Mouse (Mus musculus): Measurements from ENCODE around the gene Socs2. TPM values are rescaled to one million over a fixed set of nuclear protein-coding genes. Genes with fewer than 3 reads are reported as not detected.

The Socs2 gene
- polyA plus RNA-seq, 1 experiment from 2014 or later, result 61.3 TPM

DNA sequence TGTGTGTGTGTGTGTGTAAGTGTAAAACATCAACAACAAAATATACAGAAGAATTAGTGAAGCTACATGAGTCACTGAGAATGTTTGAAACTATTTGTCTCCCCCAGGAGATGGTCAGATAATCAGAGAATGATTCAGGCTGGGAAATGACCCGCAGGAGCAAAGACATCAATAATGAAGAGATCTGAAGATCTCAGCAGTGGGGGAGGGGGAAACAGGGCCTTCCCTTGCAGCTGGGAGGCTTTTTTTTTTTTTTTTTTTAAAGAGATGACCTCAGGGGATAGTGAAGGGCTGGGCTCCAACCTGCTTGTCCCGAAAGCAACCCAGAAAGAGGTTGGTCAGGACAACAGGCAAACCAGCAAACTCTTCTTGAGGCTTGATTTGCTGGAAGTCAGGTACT, 54.7 kb downstream of the Socs2 start:
- no peak for ATAC-seq (ENCODE audit: insufficient number of reproducible peaks, insufficient read depth, low FRiP score, low TSS enrichment, low read depth)
- Histone ChIP-seq H3K4me3 (replicated peaks) (no peak overlapping the region), H3K27ac (no peak overlapping the region), H3K36me3 (no peaks in the 10 kb centered on the region), H3K9ac (replicated peaks) (no peak overlapping the region), H3K4me2 (no peak overlapping the region), H3K9me3 (peaks cover 3% of the 10 kb centered on the region; the same call in 1 of the 2 replicates), H3K4me1 (replicated peaks) (no peaks in the 10 kb centered on the region), H3K27me3 (no peaks in the 10 kb centered on the region)
- 23% methylated on average over 2 of the region's 2 CpGs for WGBS

DNA sequence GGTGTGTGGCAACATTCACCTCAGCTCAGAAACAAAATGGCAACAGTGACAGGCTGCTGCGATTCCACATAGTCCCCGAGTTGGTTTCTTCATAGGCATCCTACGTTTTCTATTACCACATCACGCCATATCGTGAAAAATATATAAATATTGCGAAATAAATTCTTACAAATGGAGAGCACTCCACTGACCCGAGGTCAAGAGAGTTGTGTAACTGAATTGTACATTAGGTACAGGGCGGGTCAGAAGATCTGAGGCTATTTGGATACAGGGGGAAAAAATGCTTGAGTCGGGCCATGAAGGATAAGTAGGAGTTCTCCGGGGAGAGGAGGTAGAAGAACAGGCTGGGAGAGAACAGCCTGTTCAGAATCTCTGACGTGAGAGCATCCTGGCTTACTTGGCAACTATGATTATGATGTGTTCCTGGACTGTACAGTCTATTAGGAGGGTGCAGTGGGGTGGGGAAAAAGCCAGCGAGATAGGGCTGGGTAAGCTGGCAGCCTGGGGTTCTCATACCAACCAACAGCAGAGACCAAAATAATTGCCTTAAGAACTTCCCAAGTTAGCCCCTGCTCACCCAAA, 55.6 kb downstream of the Socs2 start:
- no peak for ATAC-seq (ENCODE audit: insufficient number of reproducible peaks, insufficient read depth, low FRiP score, low TSS enrichment, low read depth)
- 90% methylated on average over 12 of the region's 12 CpGs for WGBS
- Histone ChIP-seq H3K27me3 (no peaks in the 10 kb centered on the region), H3K9me3 (peaks cover 3% of the 10 kb centered on the region; the same call in 1 of the 2 replicates), H3K27ac (no peak overlapping the region), H3K9ac (replicated peaks) (no peak overlapping the region), H3K4me3 (replicated peaks) (no peak overlapping the region), H3K4me1 (replicated peaks) (no peaks in the 10 kb centered on the region), H3K4me2 (no peak overlapping the region), H3K36me3 (no peaks in the 10 kb centered on the region)

DNA sequence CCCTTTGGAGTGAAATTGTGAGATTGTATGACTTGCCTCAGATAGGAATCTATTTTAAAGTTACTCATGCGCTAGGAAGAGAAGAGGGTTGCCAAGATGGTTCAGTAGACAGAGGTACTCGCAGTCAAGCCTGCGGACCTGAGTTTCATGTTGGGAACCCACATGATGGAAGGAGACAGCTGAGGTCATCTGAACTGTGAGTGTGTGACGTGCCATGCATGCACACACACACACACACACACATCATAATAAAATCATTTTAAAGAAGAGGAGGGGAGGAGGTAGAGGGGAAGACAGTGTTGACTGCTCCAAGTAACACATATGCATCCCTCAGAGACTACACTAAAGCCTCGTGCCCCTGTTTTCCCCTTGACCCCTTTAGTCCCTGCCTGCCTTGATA, 56.9 kb downstream of the Socs2 start:
- Histone ChIP-seq H3K36me3 (no peaks in the 10 kb centered on the region), H3K27me3 (no peaks in the 10 kb centered on the region), H3K4me2 (no peak overlapping the region), H3K9ac (replicated peaks) (no peak overlapping the region), H3K9me3 (peaks cover 3% of the 10 kb centered on the region; the same call in 1 of the 2 replicates), H3K27ac (no peak overlapping the region), H3K4me3 (replicated peaks) (no peak overlapping the region), H3K4me1 (replicated peaks) (no peaks in the 10 kb centered on the region)
- no peak for ATAC-seq (ENCODE audit: insufficient number of reproducible peaks, insufficient read depth, low FRiP score, low TSS enrichment, low read depth)
- 79% methylated on average over 5 of the region's 5 CpGs for WGBS

DNA sequence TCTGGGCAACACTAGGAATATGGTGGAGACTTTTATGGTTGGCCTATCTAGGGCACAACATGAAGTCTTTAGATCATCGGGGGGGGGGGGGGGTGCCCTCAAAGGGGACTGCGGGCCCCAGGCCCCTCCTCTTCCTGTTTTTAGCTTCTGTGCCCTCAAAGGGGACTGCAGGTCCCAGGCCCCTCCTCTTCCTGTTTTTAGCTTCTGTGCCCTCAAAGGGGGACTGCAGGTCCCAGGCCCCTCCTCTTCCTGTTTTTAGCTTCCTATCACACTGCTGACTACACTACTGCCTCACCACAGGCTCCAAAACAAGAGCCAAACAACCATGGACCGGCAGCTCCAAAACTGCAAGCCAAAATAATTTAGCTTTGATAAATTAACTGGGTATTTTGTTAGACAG, 59.3 kb downstream of the Socs2 start:
- Histone ChIP-seq H3K4me1 (replicated peaks) (no peaks in the 10 kb centered on the region), H3K4me2 (no peak overlapping the region), H3K9me3 (no peaks in the 10 kb centered on the region), H3K4me3 (replicated peaks) (no peak overlapping the region), H3K36me3 (no peaks in the 10 kb centered on the region), H3K27me3 (no peaks in the 10 kb centered on the region), H3K27ac (no peak overlapping the region), H3K9ac (replicated peaks) (no peak overlapping the region)
- WGBS, result 97% methylated on average over 3 of the region's 3 CpGs
- ATAC-seq (ENCODE audit: insufficient number of reproducible peaks, insufficient read depth, low FRiP score, low TSS enrichment, low read depth), result no peak

DNA sequence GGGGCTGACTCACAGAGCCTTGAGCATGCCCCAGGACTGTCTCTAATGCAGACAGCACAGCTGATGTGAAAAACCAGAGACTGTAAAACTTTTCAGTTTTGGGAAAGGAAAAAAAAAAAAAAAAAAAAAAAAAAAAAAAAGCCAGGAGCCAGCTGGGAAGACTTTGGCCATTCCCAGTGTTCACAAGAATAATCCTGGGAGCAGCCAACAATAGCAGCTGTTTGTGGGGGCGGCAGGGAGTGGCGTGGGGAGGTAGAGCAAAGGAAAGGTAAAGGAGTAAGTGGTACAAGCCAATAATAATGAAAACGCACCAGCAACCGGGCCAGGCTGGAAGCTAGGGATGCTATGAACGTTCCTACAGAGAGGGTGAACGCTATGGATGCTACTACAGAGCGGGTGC, 60.3 kb downstream of the Socs2 start:
- no peak overlapping the region for H3K9ac ChIP-seq (replicated peaks)
- H3K9me3 ChIP-seq, result 0 out of 2 replicates have a peak, but pooled peaks cover 4% of the 10 kb centered on the region
- no peaks in the 10 kb centered on the region for H3K4me1 ChIP-seq (replicated peaks)
- no peak for ATAC-seq (ENCODE audit: insufficient number of reproducible peaks, insufficient read depth, low FRiP score, low TSS enrichment, low read depth)
- no peak overlapping the region for H3K4me2 ChIP-seq
- 77% methylated on average over 7 of the region's 7 CpGs for WGBS
- H3K27me3 ChIP-seq, result no peaks in the 10 kb centered on the region
- H3K36me3 ChIP-seq, result no peaks in the 10 kb centered on the region
- H3K27ac ChIP-seq, result no peak overlapping the region
- H3K4me3 ChIP-seq (replicated peaks), result no peak overlapping the region

DNA sequence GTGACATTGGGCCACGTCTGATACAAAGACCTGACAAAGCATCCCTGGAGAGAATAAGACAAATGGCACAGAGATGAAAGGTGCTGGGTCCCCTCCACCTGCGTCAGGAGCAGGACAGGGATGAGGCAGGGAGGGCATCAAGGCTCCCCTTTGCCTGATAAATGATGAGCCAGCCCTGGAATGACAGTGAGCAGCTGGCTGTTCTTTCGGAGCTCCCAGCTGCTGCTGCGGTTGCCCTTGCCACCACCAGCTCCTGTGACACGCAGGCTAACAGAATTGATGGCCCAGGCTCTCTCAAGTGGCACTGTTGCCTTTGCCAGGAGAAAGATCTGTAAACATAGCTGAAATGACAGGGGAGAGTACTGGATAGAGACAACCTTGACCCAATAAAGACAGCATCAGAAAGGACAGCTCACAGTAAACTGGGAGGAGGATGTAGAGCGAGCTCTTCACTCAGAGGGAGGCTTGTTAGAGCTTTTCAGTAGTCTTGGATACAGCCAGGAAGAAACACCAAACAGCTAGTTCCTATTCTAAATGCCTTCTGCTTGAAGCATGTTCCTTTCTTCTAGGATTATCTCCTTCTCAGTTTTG, 61.2 kb downstream of the Socs2 start:
- H3K4me3 ChIP-seq (replicated peaks), result no peak overlapping the region
- H3K4me1 ChIP-seq (replicated peaks), result no peaks in the 10 kb centered on the region
- H3K36me3 ChIP-seq, result no peaks in the 10 kb centered on the region
- H3K9me3 ChIP-seq, result 0 out of 2 replicates have a peak, but pooled peaks cover 4% of the 10 kb centered on the region
- H3K9ac ChIP-seq (replicated peaks), result no peak overlapping the region
- 37% methylated on average over 6 of the region's 6 CpGs for WGBS
- ATAC-seq (ENCODE audit: insufficient number of reproducible peaks, insufficient read depth, low FRiP score, low TSS enrichment, low read depth), result no peak
- no peak overlapping the region for H3K27ac ChIP-seq
- no peaks in the 10 kb centered on the region for H3K27me3 ChIP-seq
- no peak overlapping the region for H3K4me2 ChIP-seq

DNA sequence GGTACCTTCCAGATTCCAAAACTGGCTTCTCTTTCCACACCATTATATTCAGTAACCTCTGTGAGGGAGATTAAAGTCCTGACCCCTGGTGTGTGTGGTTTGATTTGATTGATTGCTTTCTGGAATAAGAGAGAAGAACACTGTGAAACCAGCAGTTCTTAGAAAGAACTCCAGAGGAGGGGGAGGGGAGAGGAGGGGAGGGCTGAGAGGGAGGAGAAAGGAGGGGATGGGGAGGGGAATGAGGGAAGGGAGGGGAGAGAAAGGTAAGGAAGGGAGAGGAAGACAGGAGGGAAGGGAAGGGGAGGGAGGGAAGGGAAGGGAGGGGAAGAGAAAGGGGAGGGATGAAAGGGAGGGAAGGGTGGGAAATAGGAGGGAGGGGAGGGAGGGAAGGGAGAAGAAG, 62.3 kb downstream of the Socs2 start:
- Histone ChIP-seq H3K27me3 (no peaks in the 10 kb centered on the region), H3K27ac (no peak overlapping the region), H3K4me2 (no peak overlapping the region), H3K4me3 (replicated peaks) (no peak overlapping the region), H3K4me1 (replicated peaks) (no peaks in the 10 kb centered on the region), H3K36me3 (no peaks in the 10 kb centered on the region), H3K9me3 (peaks cover 9% of the 10 kb centered on the region; the same call in 1 of the 2 replicates), H3K9ac (replicated peaks) (no peak overlapping the region)
- no peak for ATAC-seq (ENCODE audit: insufficient number of reproducible peaks, insufficient read depth, low FRiP score, low TSS enrichment, low read depth)

DNA sequence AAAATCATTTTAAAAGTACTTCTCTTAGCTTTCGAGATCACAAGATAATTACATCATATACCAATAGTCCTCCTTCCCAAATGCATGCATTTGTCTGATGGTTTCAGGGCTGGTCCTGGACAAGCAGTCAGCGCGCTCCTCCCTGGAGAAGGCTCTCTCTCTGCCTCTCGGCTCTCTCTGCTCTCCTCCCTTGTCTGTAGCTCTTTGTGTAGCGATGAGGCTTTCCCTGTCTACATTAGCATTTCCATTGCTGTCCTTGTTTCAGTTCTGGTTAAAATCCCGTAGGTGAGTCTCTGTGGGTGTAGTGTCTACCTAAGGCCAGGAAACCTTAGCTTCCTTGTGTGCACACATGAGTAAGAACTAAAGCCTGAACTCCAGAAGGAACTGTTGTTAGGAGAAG, 62.9 kb downstream of the Socs2 start:
- no peak overlapping the region for H3K4me3 ChIP-seq (replicated peaks)
- H3K4me1 ChIP-seq (replicated peaks), result no peaks in the 10 kb centered on the region
- no peak overlapping the region for H3K4me2 ChIP-seq
- no peaks in the 10 kb centered on the region for H3K36me3 ChIP-seq
- ATAC-seq (ENCODE audit: insufficient number of reproducible peaks, insufficient read depth, low FRiP score, low TSS enrichment, low read depth), result no peak
- no peak overlapping the region for H3K9ac ChIP-seq (replicated peaks)
- H3K27ac ChIP-seq, result no peak overlapping the region
- H3K9me3 ChIP-seq, result peaks cover 9% of the 10 kb centered on the region; the same call in 1 of the 2 replicates
- no peaks in the 10 kb centered on the region for H3K27me3 ChIP-seq
- 86% methylated on average over 6 of the region's 6 CpGs for WGBS

DNA sequence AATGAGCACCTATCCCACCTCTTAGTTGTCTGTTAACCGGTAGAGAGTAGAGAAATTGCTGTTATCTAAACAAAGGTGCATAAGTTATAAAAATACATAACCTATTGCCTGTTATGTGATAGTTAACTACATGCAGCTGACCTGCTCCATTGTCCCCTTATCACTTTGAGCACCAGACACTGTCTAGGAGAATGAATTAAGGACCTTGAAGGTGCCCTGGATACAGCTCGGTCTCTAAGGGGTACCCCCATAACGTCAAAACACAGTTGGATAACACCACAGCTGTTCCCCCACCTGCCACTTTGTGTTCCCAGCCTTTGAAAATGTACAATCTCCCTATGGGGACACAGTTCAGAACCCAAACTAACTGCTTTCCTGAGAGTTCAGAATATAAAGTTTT, 68.5 kb downstream of the Socs2 start:
- no peaks in the 10 kb centered on the region for H3K4me1 ChIP-seq (replicated peaks)
- H3K27me3 ChIP-seq, result no peaks in the 10 kb centered on the region
- no peaks in the 10 kb centered on the region for H3K36me3 ChIP-seq
- H3K4me3 ChIP-seq (replicated peaks), result no peak overlapping the region
- H3K9ac ChIP-seq (replicated peaks), result no peak overlapping the region
- H3K9me3 ChIP-seq, result peaks cover 11% of the 10 kb centered on the region; the same call in 1 of the 2 replicates
- no peak for ATAC-seq (ENCODE audit: insufficient number of reproducible peaks, insufficient read depth, low FRiP score, low TSS enrichment, low read depth)
- WGBS, result 84% methylated on average over 3 of the region's 3 CpGs
- no peak overlapping the region for H3K27ac ChIP-seq
- no peak overlapping the region for H3K4me2 ChIP-seq

DNA sequence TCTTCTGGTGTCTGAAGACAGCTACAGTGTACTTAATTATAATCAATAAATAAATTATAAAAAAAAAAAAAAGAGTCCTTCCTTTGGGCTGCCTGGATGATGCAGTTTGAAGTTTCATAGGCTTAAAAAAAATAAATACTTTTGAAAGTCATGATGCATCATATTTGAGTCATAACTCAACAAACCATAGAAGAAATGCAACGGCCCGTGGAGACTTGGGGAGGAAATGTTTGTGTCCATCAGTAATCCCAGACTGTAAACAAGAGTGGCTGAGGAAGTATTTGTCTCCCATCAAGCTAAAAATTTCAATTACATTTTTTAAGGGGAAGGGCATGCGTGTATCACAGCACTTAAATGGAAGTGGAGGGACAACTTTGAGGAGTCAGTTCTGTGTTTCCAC, 69.2 kb downstream of the Socs2 start:
- Histone ChIP-seq H3K9me3 (peaks cover 11% of the 10 kb centered on the region; the same call in 1 of the 2 replicates), H3K36me3 (no peaks in the 10 kb centered on the region), H3K4me1 (replicated peaks) (no peaks in the 10 kb centered on the region), H3K4me3 (replicated peaks) (no peak overlapping the region), H3K27ac (no peak overlapping the region), H3K9ac (replicated peaks) (no peak overlapping the region), H3K27me3 (no peaks in the 10 kb centered on the region), H3K4me2 (no peak overlapping the region)
- 92% methylated on average over 3 of the region's 3 CpGs for WGBS
- ATAC-seq (ENCODE audit: insufficient number of reproducible peaks, insufficient read depth, low FRiP score, low TSS enrichment, low read depth), result no peak

DNA sequence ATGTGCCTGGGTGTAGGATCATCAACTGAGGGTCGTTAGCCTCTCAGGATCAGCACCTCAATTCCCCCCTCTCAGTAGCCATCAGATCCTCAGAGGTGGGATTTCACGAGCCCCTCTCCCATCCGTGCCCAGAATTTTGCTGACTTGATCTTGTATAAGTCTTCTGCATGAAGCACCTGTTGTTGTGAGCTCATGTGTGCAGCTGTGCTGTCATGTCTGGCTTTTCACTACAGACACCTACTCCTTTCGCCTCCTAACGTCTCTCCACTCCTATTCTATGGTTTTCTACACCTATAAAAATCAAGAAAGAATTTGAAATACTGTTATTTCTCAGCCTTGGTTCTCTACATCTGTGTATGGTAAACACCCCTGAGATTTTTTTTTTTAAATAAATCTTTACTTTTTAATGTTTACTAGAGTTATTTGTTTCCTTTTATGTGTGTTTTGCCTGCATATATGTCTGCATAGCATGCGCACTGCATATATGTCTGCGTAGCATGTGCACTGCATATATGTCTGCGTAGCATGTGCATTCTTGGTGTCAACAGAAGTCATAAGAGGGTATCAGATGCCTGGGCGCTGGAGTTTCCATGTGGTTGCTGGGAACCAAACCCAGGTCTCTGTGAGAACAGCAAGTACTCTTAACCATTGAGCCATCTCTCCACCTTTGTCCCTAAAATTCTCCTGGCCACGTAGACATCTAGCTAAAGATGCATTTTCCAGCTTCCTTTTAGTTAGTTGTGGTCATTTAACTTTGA, 74.0 kb downstream of the Socs2 start:
- Histone ChIP-seq H3K9me3 (peaks cover 3% of the 10 kb centered on the region; the same call in 1 of the 2 replicates), H3K4me3 (replicated peaks) (no peak overlapping the region), H3K36me3 (no peaks in the 10 kb centered on the region), H3K4me2 (no peak overlapping the region), H3K27ac (no peak overlapping the region), H3K9ac (replicated peaks) (no peak overlapping the region), H3K27me3 (no peaks in the 10 kb centered on the region), H3K4me1 (replicated peaks) (no peaks in the 10 kb centered on the region)
- ATAC-seq (ENCODE audit: insufficient number of reproducible peaks, insufficient read depth, low FRiP score, low TSS enrichment, low read depth), result no peak
- WGBS, result 76% methylated on average over 10 of the region's 10 CpGs
